In the genomic region with DNA sequence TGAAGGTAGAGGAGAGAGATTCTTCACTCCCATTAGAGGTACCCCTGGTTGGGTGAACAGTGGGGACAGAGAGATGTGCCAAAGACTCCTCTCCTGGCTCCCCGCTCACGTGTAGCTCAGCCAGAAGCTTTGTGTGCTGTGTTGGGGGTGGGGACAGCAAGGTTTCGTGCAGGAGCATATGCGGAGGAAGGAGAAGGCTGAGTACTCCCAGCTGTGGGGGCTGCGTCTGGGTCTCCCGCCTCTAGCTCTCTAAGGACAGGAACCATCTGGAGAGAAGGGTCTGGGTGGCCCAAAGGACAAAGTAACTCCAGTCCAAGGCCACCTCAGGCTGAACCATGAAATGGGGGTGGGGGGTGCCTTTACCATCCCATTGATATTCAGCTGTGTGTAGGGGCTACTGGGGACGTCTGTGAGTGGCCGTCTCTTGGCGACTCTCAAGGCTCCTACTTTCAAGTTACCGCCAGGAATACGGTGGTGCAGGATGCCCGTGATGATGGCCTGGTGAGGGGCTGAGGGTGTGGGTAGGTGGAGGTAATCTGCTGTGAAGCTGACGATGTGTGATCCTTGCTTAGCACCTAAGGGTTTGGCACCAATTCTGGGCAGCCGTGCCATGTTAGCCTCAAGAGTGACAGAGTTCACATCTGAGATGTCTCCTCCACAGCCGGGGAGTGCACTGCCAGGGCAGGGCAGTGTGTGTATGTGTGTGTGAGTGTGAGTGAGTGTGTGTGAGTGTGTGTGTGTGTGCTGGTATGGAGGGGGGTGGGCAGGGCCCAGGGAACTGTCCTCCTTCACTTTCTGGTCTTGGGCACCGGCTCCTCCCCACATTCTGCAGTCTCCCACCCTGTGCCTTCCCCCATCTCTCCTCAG, we compare ENCODE assay signal across 12 mouse cellular contexts. TPM values are rescaled to one million over a fixed set of nuclear protein-coding genes. Genes with fewer than 3 reads are reported as not detected.
DNase-seq lines count a peak whose midpoint lies in the region; ATAC-seq lines count a peak whose summit lies in the region.
"Had no signal": no experiment of that assay in that cellular context is flagged by ENCODE, and none has a peak within 500 bp of the region (broad histone marks: within the 10 kb centered on the region; RNA-seq: fewer than 3 reads in every experiment).

No protein-coding gene starts in this region.

- H3K9ac ChIP-seq in embryonic facial prominence, embryonic 15.5 days = no peak overlapping the region
- H3K9ac ChIP-seq in intestine, embryonic 16.5 days (ENCODE audit: low read depth, low read length) = peak overlapping the region; percentile 52; the same call in 1 of the 2 replicates
- H3K9ac ChIP-seq in stomach, embryonic 15.5 days = no peak overlapping the region; the same call in 1 of the 2 replicates
- H3K9ac ChIP-seq: forebrain, embryonic 12.5 days had no signal

- WGBS in embryonic facial prominence, embryonic 15.5 days = 51% methylated on average over 16 of the region's 16 CpGs
- WGBS in intestine, embryonic 16.5 days = 47% methylated on average over 16 of the region's 16 CpGs
- 35% methylated on average over 16 of the region's 16 CpGs for WGBS in stomach, embryonic 15.5 days

- peaks cover 24% of the 10 kb centered on the region for H3K36me3 ChIP-seq in embryonic facial prominence, embryonic 15.5 days
- H3K36me3 ChIP-seq in intestine, embryonic 16.5 days (ENCODE audit: control insufficient read depth, insufficient read depth, low read length) = peaks cover 6% of the 10 kb centered on the region; the same call in 1 of the 2 replicates
- peaks cover 20% of the 10 kb centered on the region for H3K36me3 ChIP-seq in stomach, embryonic 15.5 days

- no peaks in the 10 kb centered on the region for H3K9me3 ChIP-seq in embryonic facial prominence, embryonic 15.5 days (replicated peaks)
- H3K9me3 ChIP-seq in intestine, embryonic 16.5 days (ENCODE audit: control insufficient read depth, low read length) = no peaks in the 10 kb centered on the region
- H3K9me3 ChIP-seq in stomach, embryonic 15.5 days = no peaks in the 10 kb centered on the region
- H3K9me3 ChIP-seq: forebrain, embryonic 12.5 days had no signal

- no peak overlapping the region for H3K4me3 ChIP-seq in embryonic facial prominence, embryonic 15.5 days (replicated peaks)
- H3K4me3 ChIP-seq in intestine, embryonic 16.5 days (ENCODE audit: low read length) = peak overlapping the region; percentile 9; the same call in 1 of the 2 replicates
- peak overlapping the region; percentile 29 for H3K4me3 ChIP-seq in stomach, embryonic 15.5 days (replicated peaks)
- H3K4me3 ChIP-seq: forebrain, embryonic 12.5 days had no signal

- peak; percentile 79 for DNase-seq in kidney, postnatal 10 days
- no peak for DNase-seq in kidney, adult 8-10 months
- DNase-seq in adrenal gland, postnatal 36 days = no peak
- DNase-seq: cerebellum, adult 9-11 months; midbrain, embryonic 14.5 days; thymus, postnatal 25 days had no signal

- H3K4me1 ChIP-seq in embryonic facial prominence, embryonic 15.5 days = peaks cover 26% of the 10 kb centered on the region
- peaks cover 6% of the 10 kb centered on the region; the same call in 1 of the 2 replicates for H3K4me1 ChIP-seq in intestine, embryonic 16.5 days (ENCODE audit: control insufficient read depth, insufficient read depth, low read length)
- H3K4me1 ChIP-seq in stomach, embryonic 15.5 days = peaks cover 29% of the 10 kb centered on the region

- H3K27me3 ChIP-seq in embryonic facial prominence, embryonic 15.5 days = no peaks in the 10 kb centered on the region
- no peaks in the 10 kb centered on the region for H3K27me3 ChIP-seq in intestine, embryonic 16.5 days (replicated peaks; ENCODE audit: control insufficient read depth, insufficient read depth, low read length)
- H3K27me3 ChIP-seq in stomach, embryonic 15.5 days (replicated peaks) = no peaks in the 10 kb centered on the region
- H3K27me3 ChIP-seq: forebrain, embryonic 12.5 days had no signal

- no peak overlapping the region; the same call in 1 of the 2 replicates for H3K4me2 ChIP-seq in embryonic facial prominence, embryonic 15.5 days (replicated peaks)
- H3K4me2 ChIP-seq in intestine, embryonic 16.5 days (ENCODE audit: low read depth, low read length) = peak overlapping the region; percentile 0; the same call in 1 of the 2 replicates
- peak overlapping the region; percentile 38 for H3K4me2 ChIP-seq in stomach, embryonic 15.5 days
- H3K4me2 ChIP-seq: forebrain, embryonic 12.5 days had no signal

- ATAC-seq in embryonic facial prominence, embryonic 15.5 days (ENCODE audit: insufficient number of reproducible peaks, low FRiP score, low TSS enrichment, low read depth) = no peak
- peak; percentile 60 for ATAC-seq in intestine, embryonic 16.5 days
- ATAC-seq in stomach, embryonic 15.5 days (ENCODE audit: insufficient read depth, low FRiP score, low read depth) = peak; percentile 69; the same call in 1 of the 2 replicates
- ATAC-seq in erythroid progenitor cell, adult 5-6 weeks (replicated peaks; ENCODE audit: low FRiP score, poor library complexity, severe bottlenecking) = no peak

- 0 out of 2 replicates have a peak overlapping the region, but pooled peaks have one; percentile 17 for H3K27ac ChIP-seq in embryonic facial prominence, embryonic 15.5 days (replicated peaks)
- H3K27ac ChIP-seq in intestine, embryonic 16.5 days (ENCODE audit: low read length) = peak overlapping the region; percentile 51
- peak overlapping the region; percentile 76 for H3K27ac ChIP-seq in stomach, embryonic 15.5 days
- H3K27ac ChIP-seq: forebrain, embryonic 12.5 days had no signal

RNA-seq across cellular contexts. Expression of a gene that starts 1.2 kb away (rescaled TPM):
- polyA plus RNA-seq in embryonic facial prominence, embryonic 15.5 days (2015; fragmentation: Nextera tagmentation; extraction: Ambion mirVana) = 1.3 and 1.5 TPM in 2 replicates
- polyA plus RNA-seq in intestine, embryonic 16.5 days (2015; fragmentation: Nextera tagmentation; extraction: Ambion mirVana) = 3.6 and 4.4 TPM in 2 replicates
- polyA plus RNA-seq in stomach, embryonic 15.5 days (2015; fragmentation: Nextera tagmentation; extraction: Ambion mirVana) = 9.5 and 11.6 TPM in 2 replicates
- under 1 TPM; 0.36 to 0.40 TPM for total RNA-seq in adrenal gland, postnatal 36 days (2021)
- not detected in 2 replicates for total RNA-seq in erythroid progenitor cell, adult 5-6 weeks (2015; ENCODE audit: low replicate concordance)
- total RNA-seq in erythroid progenitor cell, adult 5-6 weeks (2017; ENCODE audit: low replicate concordance) = not detected in 2 replicates
- total RNA-seq: liver, adult 2 months had no signal
- polyA plus RNA-seq: liver, adult 2 months had no signal

RNA-seq across cellular contexts. Expression of a gene that starts 10.2 kb away (rescaled TPM):
- polyA plus RNA-seq in embryonic facial prominence, embryonic 15.5 days (2015; fragmentation: Nextera tagmentation; extraction: Ambion mirVana) = 69.9 and 71.9 TPM in 2 replicates
- 58.3 and 67.1 TPM in 2 replicates for polyA plus RNA-seq in intestine, embryonic 16.5 days (2015; fragmentation: Nextera tagmentation; extraction: Ambion mirVana)
- polyA plus RNA-seq in stomach, embryonic 15.5 days (2015; fragmentation: Nextera tagmentation; extraction: Ambion mirVana) = 66.0 and 66.4 TPM in 2 replicates
- total RNA-seq in adrenal gland, postnatal 36 days (2021) = 10 to 100 TPM; 53.6 to 90.1 TPM
- total RNA-seq in erythroid progenitor cell, adult 5-6 weeks (2015; ENCODE audit: low replicate concordance) = 1.4 TPM in 1 of 2 replicates, not detected in the other
- 5.8 and 11.4 TPM in 2 replicates for total RNA-seq in erythroid progenitor cell, adult 5-6 weeks (2017; ENCODE audit: low replicate concordance)

RNA-seq across cellular contexts. Expression of a gene that starts 40.2 kb away (rescaled TPM):
- polyA plus RNA-seq in embryonic facial prominence, embryonic 15.5 days (2015; fragmentation: Nextera tagmentation; extraction: Ambion mirVana) = 16.0 and 16.4 TPM in 2 replicates
- polyA plus RNA-seq in intestine, embryonic 16.5 days (2015; fragmentation: Nextera tagmentation; extraction: Ambion mirVana) = 8.6 and 10.0 TPM in 2 replicates
- 10.6 and 11.2 TPM in 2 replicates for polyA plus RNA-seq in stomach, embryonic 15.5 days (2015; fragmentation: Nextera tagmentation; extraction: Ambion mirVana)
- total RNA-seq in adrenal gland, postnatal 36 days (2021) = 1,000 to 10,000 TPM in 1 of 2 experiments, 100 to 1,000 TPM in 1; 924 to 1,160 TPM
- total RNA-seq in erythroid progenitor cell, adult 5-6 weeks (2015; ENCODE audit: low replicate concordance) = 2.9 and 5.0 TPM in 2 replicates
- total RNA-seq in erythroid progenitor cell, adult 5-6 weeks (2017; ENCODE audit: low replicate concordance) = 1.0 and 9.4 TPM in 2 replicates

Comparison
In these comparisons a context has a peak if more than half of its experiments do, and no peak if none do; other contexts are left out.
1. ATAC-seq: peak in intestine, embryonic 16.5 days (single experiment) and stomach, embryonic 15.5 days (single experiment); none in embryonic facial prominence, embryonic 15.5 days (single experiment) and erythroid progenitor cell, adult 5-6 weeks (single experiment).
2. H3K27ac ChIP-seq: peak in every context shown above with its lines; median percentile 76 in stomach, embryonic 15.5 days; 51 in intestine, embryonic 16.5 days; 17 in embryonic facial prominence, embryonic 15.5 days.